Mouse (Mus musculus) CD4-positive, CD25-positive, alpha-beta regulatory T cell, adult 4 months (primary cell): ENCODE measurements around the gene Fcrlb. TPM values are rescaled to one million over a fixed set of nuclear protein-coding genes. Genes with fewer than 3 reads are reported as not detected.

Experiments used
- ATAC-seq: one replicate; pipeline ENCODE4 v1.8.0; 2017
- polyA plus RNA-seq, 2 experiments: library from polyadenylated mRNA; unstranded; fragments of 100-300 nt; shearing (Covaris generic); gene quantifications; one replicate each; pipeline ENCODE4 v1.2.1; 2017

Gene Fcrlb
- polyA plus RNA-seq, 2 experiments from 2014 or later = not detected

GRCm38 (mm10) chr1:170868107-170868904 lies 44.4 kb downstream of the Fcrlb start:
- peak; percentile 42 for ATAC-seq

GRCm38 (mm10) chr1:170867691-170868105 lies 45.0 kb downstream of the Fcrlb start, which contains the start of gene Atf6:
Atf6 (minus strand) TSS chr1:170867771.
- peak; percentile 59 for ATAC-seq

- peak; percentile 35 for ATAC-seq
Measured at GRCm38 (mm10) chr1:170866992-170867690, 45.6 kb downstream of the Fcrlb start.

- no peak for ATAC-seq
Measured at GRCm38 (mm10) chr1:170865406-170865805, 47.3 kb downstream of the Fcrlb start.

- ATAC-seq = no peak
Measured at GRCm38 (mm10) chr1:170864754-170865153, 48.0 kb downstream of the Fcrlb start.

GRCm38 (mm10) chr1:170864234-170864633 lies 48.5 kb downstream of the Fcrlb start:
- ATAC-seq = no peak

- ATAC-seq = peak; percentile 59
Measured at GRCm38 (mm10) chr1:170863033-170863432, 49.7 kb downstream of the Fcrlb start.

- ATAC-seq = no peak
Measured at GRCm38 (mm10) chr1:170862435-170862717, 50.4 kb downstream of the Fcrlb start.

GRCm38 (mm10) chr1:170861671-170862434 lies 50.9 kb downstream of the Fcrlb start:
- peak; percentile 65 for ATAC-seq

- ATAC-seq = no peak
Measured at GRCm38 (mm10) chr1:170858872-170859271, 53.9 kb downstream of the Fcrlb start.

- no peak for ATAC-seq
Measured at GRCm38 (mm10) chr1:170857369-170857768, 55.4 kb downstream of the Fcrlb start.

Other genes with a start within 250 kb of the Fcrlb start
- 1 to 10 TPM; 5.8 to 8.8 TPM for gene Atf6, start 45.2 kb downstream of the Fcrlb start, polyA plus RNA-seq
- not detected for gene Gm26620, start 27.9 kb downstream of the Fcrlb start, polyA plus RNA-seq
- 10 to 100 TPM; 14.8 to 16.1 TPM for gene Dusp12, start 27.4 kb downstream of the Fcrlb start, polyA plus RNA-seq
- 1 to 10 TPM in 1 of 2 experiments, under 1 TPM in 1; 0.52 to 3.9 TPM for gene Fcrla, start 14.6 kb upstream of the Fcrlb start, polyA plus RNA-seq
- gene Fcgr2b, start 63.6 kb upstream of the Fcrlb start, polyA plus RNA-seq = 1 to 10 TPM in 1 of 2 experiments, not detected in 1; 1.1 TPM
- under 1 TPM in 1 of 2 experiments, not detected in 1; 0.26 TPM for gene Fcgr4, start 106.0 kb upstream of the Fcrlb start, polyA plus RNA-seq
- not detected for gene Fcgr3, start 152.0 kb upstream of the Fcrlb start, polyA plus RNA-seq
- gene Cfap126, start 201.0 kb upstream of the Fcrlb start, polyA plus RNA-seq = 1 to 10 TPM; 4.8 to 5.5 TPM
- gene Sdhc, start 237.7 kb upstream of the Fcrlb start, polyA plus RNA-seq = 100 to 1,000 TPM; 135 to 150 TPM
- gene Mpz, start 237.8 kb upstream of the Fcrlb start, polyA plus RNA-seq = not detected